Comparison of ENCODE assay signal across 23 mouse cellular contexts in the genomic region with DNA sequence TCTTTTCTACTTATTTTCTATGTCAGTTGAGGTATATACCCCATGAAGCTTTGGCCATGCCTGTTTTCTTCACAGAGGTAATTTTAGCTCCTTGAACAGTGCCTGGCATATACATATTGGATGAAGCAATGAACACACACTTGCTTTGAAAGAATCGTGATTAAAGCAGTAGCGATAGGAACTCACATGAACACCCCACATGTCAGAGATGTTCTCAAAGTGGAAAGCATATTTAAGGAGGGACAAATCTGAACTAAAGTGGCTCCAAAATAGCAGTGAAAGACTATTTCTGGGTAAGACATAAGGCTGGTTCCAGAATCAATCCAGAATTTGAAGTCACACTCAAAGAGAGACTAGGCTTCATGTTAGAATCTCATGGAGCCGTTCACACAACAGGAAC.
DNase-seq lines count a peak whose midpoint lies in the region; ATAC-seq and TF ChIP-seq lines count a peak whose summit lies in the region.
"Had no signal": no experiment of that assay in that cellular context is flagged by ENCODE, and none has a peak within 500 bp of the region (broad histone marks: within the 10 kb centered on the region; RNA-seq: fewer than 3 reads in every experiment).

No protein-coding gene starts in this region.

- no peak for DNase-seq in frontal cortex, postnatal 25 days (ENCODE audit: low spot score in 2 of 2)
- no peak for DNase-seq in layer of hippocampus, adult 2 months (ENCODE audit: low spot score in 2 of 2)
- no peak for DNase-seq in layer of hippocampus, postnatal 10 days (ENCODE audit: low spot score in 2 of 2)
- DNase-seq in left cerebral cortex, postnatal 14 days (ENCODE audit: low spot score in 2 of 2), result peak; percentile 31 to 74
- DNase-seq in left cerebral cortex, postnatal 4 days, result no peak
- DNase-seq in kidney, postnatal 25 days, result no peak
- DNase-seq: adrenal gland, adult 8-10 months; adrenal gland, postnatal 25 days; cerebellum, adult 18-20 months; cerebellum, adult 9-10 months; cerebellum, postnatal 14 days; gastrocnemius, adult 2 months; gastrocnemius, postnatal 14 days; heart, adult 18-20 months; heart, postnatal 14 days; heart, postnatal 4 days had no signal

- no peak overlapping the region for H3K4me3 ChIP-seq in layer of hippocampus, adult 2 months
- H3K4me3 ChIP-seq: forebrain, embryonic 10.5 days; forebrain, embryonic 13.5 days; gastrocnemius, adult 2 months; heart, embryonic 13.5 days; hindbrain, embryonic 15.5 days had no signal

- TF ChIP-seq CTCF in layer of hippocampus, adult 2 months (conservative IDR thresholded peaks at IDR 0.05), result no peak

- intact Hi-C loops in left cerebral cortex, postnatal 14 days (cut with DNase I), result loop anchor here (1.0 kb wide), 1 partner anchor 180 kb away; no protein-coding TSS in a partner anchor
- intact Hi-C loops in left cerebral cortex, postnatal 4 days (cut with DNase I), result no loop called here

- peak; percentile 68 for ATAC-seq in frontal cortex, adult (ENCODE audit: low TSS enrichment)
- ATAC-seq: activated CD4-positive, CD25-positive, alpha-beta regulatory T cell, adult 4 months; forebrain, embryonic 13.5 days; forebrain, embryonic 16.5 days had no signal

- H3K27ac ChIP-seq in layer of hippocampus, adult 2 months, result peak overlapping the region; percentile 21; the same call in 1 of the 2 replicates
- H3K27ac ChIP-seq: forebrain, embryonic 10.5 days; forebrain, embryonic 13.5 days; gastrocnemius, adult 2 months; heart, embryonic 13.5 days; hindbrain, embryonic 15.5 days had no signal

Comparison
In these comparisons a context has a peak if more than half of its experiments do, and no peak if none do; other contexts are left out.
1. DNase-seq: peak in left cerebral cortex, postnatal 14 days (2 of 2); none in frontal cortex, postnatal 25 days (0 of 2), layer of hippocampus, adult 2 months (0 of 2), layer of hippocampus, postnatal 10 days (0 of 2), left cerebral cortex, postnatal 4 days (single experiment) and kidney, postnatal 25 days (0 of 2).